Mouse (Mus musculus) cerebellum, adult 2 months (tissue): ENCODE measurements around the gene Sema3d.

ENCODE experiments used
- CTCF ChIP-seq: fragments of 200-500 bp; IDR thresholded peaks from 2 replicates; pipeline ENCODE4 v1.5.1; 2011; ENCODE audit warnings: low read depth, mild to moderate bottlenecking, control low read depth, low read length, moderate library complexity, borderline replicate concordance; ENCODE audit not compliant: insufficient read depth
- POLR2A ChIP-seq: fragments of 200-500 bp; IDR thresholded peaks from 2 replicates; pipeline ENCODE4 v1.6.1; 2011; ENCODE audit warnings: low read length, control low read depth, borderline replicate concordance; ENCODE audit not compliant: insufficient read depth

DNA sequence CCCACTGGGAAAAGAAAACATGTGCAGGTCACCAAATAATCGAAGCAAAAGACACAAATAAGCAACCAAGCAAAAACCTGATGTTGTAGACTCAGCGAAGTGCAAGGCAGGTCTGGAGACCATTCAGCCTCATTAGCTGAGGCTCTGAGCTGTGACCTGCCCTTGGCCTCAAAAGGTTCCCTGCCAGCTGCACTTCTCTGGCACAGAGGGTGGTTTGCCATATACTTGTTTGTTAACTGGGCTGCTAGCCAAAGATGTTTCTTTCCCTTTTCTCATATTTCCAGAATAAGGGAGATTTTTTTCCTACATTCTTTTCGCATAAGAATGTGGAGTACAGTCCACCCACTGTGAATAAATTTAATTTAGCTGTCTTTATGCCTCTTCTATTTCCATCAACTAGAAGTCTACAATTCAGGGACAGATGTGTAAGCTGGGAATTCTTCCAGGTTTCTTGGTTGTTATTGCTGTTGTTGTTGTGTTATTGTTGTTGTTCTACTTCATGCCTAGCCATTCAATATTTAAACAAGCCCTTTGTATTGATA lies 200.2 kb downstream of the Sema3d start:
- TF ChIP-seq CTCF (no peak), POLR2A (no peak)
